In the genomic region with DNA sequence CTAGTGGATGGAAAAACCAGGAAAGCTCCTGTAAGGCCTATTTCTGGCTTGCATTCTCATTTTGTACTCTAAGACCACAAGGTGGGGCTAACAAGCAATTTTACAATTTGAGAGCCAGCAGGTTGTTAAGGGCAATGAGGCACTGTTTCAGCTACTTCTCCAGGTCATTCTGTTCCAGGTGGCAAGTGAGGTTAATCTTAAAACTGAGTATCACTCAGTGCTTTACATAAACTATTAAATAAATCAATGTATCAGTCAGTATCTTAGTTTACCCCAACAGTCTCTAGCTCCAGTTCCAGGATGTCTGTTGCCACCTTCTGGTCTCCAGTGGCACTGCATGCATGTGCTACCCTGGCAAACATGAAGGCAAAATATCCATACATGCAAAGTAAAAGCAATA, we compare ENCODE assay signal across 9 mouse cellular contexts. TPM values are rescaled to one million over a fixed set of nuclear protein-coding genes. Genes with fewer than 3 reads are reported as not detected.
DNase-seq lines count a peak whose midpoint lies in the region; ATAC-seq and TF ChIP-seq lines count a peak whose summit lies in the region.
"Had no signal": no experiment of that assay in that cellular context is flagged by ENCODE, and none has a peak within 500 bp of the region (broad histone marks: within the 10 kb centered on the region; RNA-seq: fewer than 3 reads in every experiment).

No protein-coding gene starts in this region.

- no peaks in the 10 kb centered on the region for H3K27me3 ChIP-seq in heart, embryonic 10.5 days (ENCODE audit: insufficient read depth, poor library complexity, severe bottlenecking)
- H3K27me3 ChIP-seq in midbrain, embryonic 14.5 days (ENCODE audit: control insufficient read depth, insufficient read depth, low read length): no peaks in the 10 kb centered on the region
- H3K27me3 ChIP-seq in thymus, adult 2 months (ENCODE audit: control insufficient read depth, insufficient read depth, low read length): no peaks in the 10 kb centered on the region

- DNase-seq in heart, adult 18-20 months: peak; percentile 42 to 79
- DNase-seq in heart, embryonic 10.5 days (ENCODE audit: low spot score): no peak
- DNase-seq in ES-CJ7 (ENCODE audit: low read depth, low spot score): peak; percentile 60
- peak; percentile 55 to 69 for DNase-seq in heart, postnatal 10 days
- DNase-seq in left cerebral cortex, adult 18-20 months (ENCODE audit: low spot score in 2 of 2): peak; percentile 40 to 41
- DNase-seq in midbrain, embryonic 14.5 days: peak; percentile 70
- DNase-seq in thymus, adult 2 months: peak; percentile 68

- no peaks in the 10 kb centered on the region for H3K4me1 ChIP-seq in heart, embryonic 10.5 days
- H3K4me1 ChIP-seq in cortical plate, adult 2 months (ENCODE audit: control insufficient read depth, insufficient read depth, low read length): no peaks in the 10 kb centered on the region
- H3K4me1 ChIP-seq in midbrain, embryonic 14.5 days (ENCODE audit: control insufficient read depth, insufficient read depth, low read length): no peaks in the 10 kb centered on the region
- H3K4me1 ChIP-seq in thymus, adult 2 months (replicated peaks; ENCODE audit: control insufficient read depth, insufficient read depth, low read length): no peaks in the 10 kb centered on the region

- TF ChIP-seq CTCF in cortical plate, adult 2 months (IDR thresholded peaks at IDR 0.05; ENCODE audit: extremely low read depth, insufficient read depth, low read length): peak; percentile 59
- TF ChIP-seq CTCF in thymus, adult 2 months (IDR thresholded peaks at IDR 0.05; ENCODE audit: borderline replicate concordance, control insufficient read depth, extremely low read depth, insufficient read depth, low read length, poor library complexity): no peak

- TF ChIP-seq POLR2A in cortical plate, adult 2 months (IDR thresholded peaks at IDR 0.05; ENCODE audit: extremely low read depth, insufficient read depth, low read length): no peak
- no peak for TF ChIP-seq POLR2A in thymus, adult 2 months (IDR thresholded peaks at IDR 0.05; ENCODE audit: control insufficient read depth, extremely low read depth, insufficient read depth, low read length, poor library complexity)

- no peak overlapping the region for H3K4me2 ChIP-seq in midbrain, embryonic 14.5 days (ENCODE audit: low read length)

- no peak overlapping the region for H3K9ac ChIP-seq in midbrain, embryonic 14.5 days (replicated peaks; ENCODE audit: low read length)

- intact Hi-C loops in heart, postnatal 10 days (cut with DNase I): loop anchor here (1.0 to 5.0 kb wide), 3 partner anchors 37 to 90 kb away; a partner anchor contains a TSS

- no peak for ATAC-seq in midbrain, embryonic 14.5 days (ENCODE audit: low FRiP score, low TSS enrichment)

- H3K27ac ChIP-seq in heart, embryonic 10.5 days: no peak overlapping the region
- H3K27ac ChIP-seq in cortical plate, adult 2 months (ENCODE audit: insufficient read depth, low read length): no peak overlapping the region
- no peak overlapping the region for H3K27ac ChIP-seq in midbrain, embryonic 14.5 days (replicated peaks; ENCODE audit: low read depth, low read length)
- no peak overlapping the region for H3K27ac ChIP-seq in thymus, adult 2 months (ENCODE audit: control insufficient read depth, insufficient read depth, low read length)

- no peak overlapping the region for H3K4me3 ChIP-seq in heart, embryonic 10.5 days
- H3K4me3 ChIP-seq in cortical plate, adult 2 months (ENCODE audit: insufficient read depth, low read length): no peak overlapping the region
- H3K4me3 ChIP-seq in midbrain, embryonic 14.5 days (replicated peaks; ENCODE audit: low read depth, low read length): no peak overlapping the region
- no peak overlapping the region for H3K4me3 ChIP-seq in thymus, adult 2 months (ENCODE audit: control insufficient read depth, insufficient read depth, low read length)

- no peaks in the 10 kb centered on the region for H3K36me3 ChIP-seq in heart, embryonic 10.5 days
- H3K36me3 ChIP-seq in midbrain, embryonic 14.5 days (ENCODE audit: control insufficient read depth, insufficient read depth, low read length): no peaks in the 10 kb centered on the region
- no peaks in the 10 kb centered on the region for H3K36me3 ChIP-seq in thymus, adult 2 months (ENCODE audit: control insufficient read depth, insufficient read depth, low read length)

- no peaks in the 10 kb centered on the region for H3K9me3 ChIP-seq in heart, embryonic 10.5 days
- H3K9me3 ChIP-seq in midbrain, embryonic 14.5 days (ENCODE audit: control insufficient read depth, low read length): no peaks in the 10 kb centered on the region

RNA-seq across cellular contexts. Expression of a gene that starts 12.0 kb away (rescaled TPM):
- total RNA-seq in heart, adult 18-20 months (2021): not detected
- polyA plus RNA-seq in heart, embryonic 10.5 days (2016; fragmentation: Nextera tagmentation; extraction: Ambion mirVana): not detected in 2 replicates
- not detected in 2 replicates for polyA plus RNA-seq in cortical plate, adult 2 months (2012; rRNA removed)
- total RNA-seq in heart, postnatal 10 days (2021): not detected
- not detected for total RNA-seq in left cerebral cortex, adult 18-20 months (2021)
- not detected in 2 replicates for polyA plus RNA-seq in midbrain, embryonic 14.5 days (2014; fragmentation: Nextera tagmentation; extraction: Ambion mirVana)
- not detected in 2 replicates for polyA plus RNA-seq in thymus, adult 2 months (2012; rRNA removed)
- total RNA-seq: left cerebral cortex, postnatal 10 days had no signal

RNA-seq across cellular contexts. Expression of a gene that starts 12.9 kb away (rescaled TPM):
- total RNA-seq in heart, adult 18-20 months (2021): 10 to 100 TPM; 17.8 to 18.5 TPM
- 27.1 and 30.4 TPM in 2 replicates for polyA plus RNA-seq in heart, embryonic 10.5 days (2016; fragmentation: Nextera tagmentation; extraction: Ambion mirVana)
- polyA plus RNA-seq in cortical plate, adult 2 months (2012; rRNA removed): 18.6 and 19.2 TPM in 2 replicates
- total RNA-seq in heart, postnatal 10 days (2021): 10 to 100 TPM; 23.1 to 24.2 TPM
- total RNA-seq in left cerebral cortex, adult 18-20 months (2021): 10 to 100 TPM; 20.1 to 20.2 TPM
- polyA plus RNA-seq in midbrain, embryonic 14.5 days (2014; fragmentation: Nextera tagmentation; extraction: Ambion mirVana): 31.0 and 36.5 TPM in 2 replicates
- 32.0 and 39.9 TPM in 2 replicates for polyA plus RNA-seq in thymus, adult 2 months (2012; rRNA removed)

RNA-seq across cellular contexts. Expression of a gene that starts 43.0 kb away (rescaled TPM):
- total RNA-seq in heart, adult 18-20 months (2021): not detected
- polyA plus RNA-seq in heart, embryonic 10.5 days (2016; fragmentation: Nextera tagmentation; extraction: Ambion mirVana): 0.20 TPM in 1 of 2 replicates, not detected in the other
- polyA plus RNA-seq in cortical plate, adult 2 months (2012; rRNA removed): not detected in 2 replicates
- total RNA-seq in heart, postnatal 10 days (2021): not detected
- not detected for total RNA-seq in left cerebral cortex, adult 18-20 months (2021)
- polyA plus RNA-seq in midbrain, embryonic 14.5 days (2014; fragmentation: Nextera tagmentation; extraction: Ambion mirVana): 0.33 and 0.58 TPM in 2 replicates
- polyA plus RNA-seq in thymus, adult 2 months (2012; rRNA removed): 0.13 and 0.30 TPM in 2 replicates
- total RNA-seq: left cerebral cortex, postnatal 10 days had no signal

RNA-seq across cellular contexts. Expression of a gene that starts 45.4 kb away (rescaled TPM):
- total RNA-seq in heart, adult 18-20 months (2021): under 1 TPM; 0.33 to 0.35 TPM
- polyA plus RNA-seq in heart, embryonic 10.5 days (2016; fragmentation: Nextera tagmentation; extraction: Ambion mirVana): 18.6 and 21.5 TPM in 2 replicates
- not detected in 2 replicates for polyA plus RNA-seq in cortical plate, adult 2 months (2012; rRNA removed)
- total RNA-seq in heart, postnatal 10 days (2021): under 1 TPM; 0.60 to 0.93 TPM
- not detected for total RNA-seq in left cerebral cortex, adult 18-20 months (2021)
- polyA plus RNA-seq in midbrain, embryonic 14.5 days (2014; fragmentation: Nextera tagmentation; extraction: Ambion mirVana): 0.78 and 1.1 TPM in 2 replicates
- polyA plus RNA-seq in thymus, adult 2 months (2012; rRNA removed): 0.09 TPM in 1 of 2 replicates, not detected in the other

RNA-seq across cellular contexts. Expression of a gene that starts 51.3 kb away (rescaled TPM):
- not detected for total RNA-seq in heart, adult 18-20 months (2021)
- polyA plus RNA-seq in heart, embryonic 10.5 days (2016; fragmentation: Nextera tagmentation; extraction: Ambion mirVana): not detected in 2 replicates
- not detected in 2 replicates for polyA plus RNA-seq in cortical plate, adult 2 months (2012; rRNA removed)
- total RNA-seq in heart, postnatal 10 days (2021): not detected
- not detected for total RNA-seq in left cerebral cortex, adult 18-20 months (2021)
- polyA plus RNA-seq in midbrain, embryonic 14.5 days (2014; fragmentation: Nextera tagmentation; extraction: Ambion mirVana): not detected in 2 replicates
- 0.16 and 0.32 TPM in 2 replicates for polyA plus RNA-seq in thymus, adult 2 months (2012; rRNA removed)
- total RNA-seq: left cerebral cortex, postnatal 10 days had no signal
